Mouse (Mus musculus) hindbrain, embryonic 12.5 days (tissue): ENCODE results near the gene Hlf. TPM values are rescaled to one million over a fixed set of nuclear protein-coding genes. Genes with fewer than 3 reads are reported as not detected.

Source experiments
- ATAC-seq: fragments of 200-750 bp; cut with Nextera tagmentation; 2 replicates; pipeline ENCODE4 v1.8.0; 2017; ENCODE audit warnings: moderate TSS enrichment; ENCODE audit not compliant: low FRiP score
- H3K27ac ChIP-seq: fragments of 300-500 bp; sonication (generic); 2 replicates; pipeline ENCODE4 v1.5.1; 2016; ENCODE audit warnings: mild to moderate bottlenecking
- H3K27me3 ChIP-seq: fragments of 300-500 bp; sonication (generic); 2 replicates; pipeline ENCODE4 v1.6.1; 2016; ENCODE audit warnings: mild to moderate bottlenecking
- H3K36me3 ChIP-seq: fragments of 300-500 bp; sonication (generic); 2 replicates; pipeline ENCODE4 v1.6.1; 2016; ENCODE audit warnings: mild to moderate bottlenecking
- H3K4me1 ChIP-seq: fragments of 300-500 bp; sonication (generic); 2 replicates; pipeline ENCODE4 v1.6.1; 2016
- H3K4me2 ChIP-seq: fragments of 300-500 bp; sonication (generic); replicated peaks from 2 replicates; pipeline ENCODE4 v1.6.1; 2016; ENCODE audit warnings: mild to moderate bottlenecking
- H3K4me3 ChIP-seq: fragments of 300-500 bp; sonication (generic); 2 replicates; pipeline ENCODE4 v1.5.1; 2016; ENCODE audit warnings: mild to moderate bottlenecking
- H3K9ac ChIP-seq: fragments of 300-500 bp; sonication (generic); 2 replicates; pipeline ENCODE4 v1.6.1; 2016; ENCODE audit warnings: mild to moderate bottlenecking, moderate library complexity
- H3K9me3 ChIP-seq: fragments of 300-500 bp; sonication (generic); replicated peaks from 2 replicates; pipeline ENCODE4 v1.6.1; 2016; ENCODE audit warnings: mild to moderate bottlenecking
- WGBS: fragments of 180-500 bp; shearing (Covaris S2); methylation state at CpG from one replicate; pipeline ENCODE4 v1.1.7; 2016; 5-methylcytosine and 5-hydroxymethylcytosine counted together
- polyA plus RNA-seq: library from polyadenylated mRNA; unstranded; fragments of >200 nt; fragmentation: Nextera tagmentation; extraction: Ambion mirVana; gene quantifications from 2 replicates; pipeline ENCODE4 v1.2.1, GENCODE M21; 2016

Gene Hlf
- polyA plus RNA-seq: 3.2 and 4.9 TPM in 2 replicates

GRCm38 (mm10) chr11:90390817-90391173 lies at the start of gene Hlf:
TSS of gene Hlf (minus strand) at chr11:90390895.
- H3K9me3 ChIP-seq: no peaks in the 10 kb centered on the region
- no peaks in the 10 kb centered on the region for H3K36me3 ChIP-seq
- peaks cover 17% of the 10 kb centered on the region for H3K4me1 ChIP-seq
- peak; percentile 96 for ATAC-seq
- peaks cover 52% of the 10 kb centered on the region for H3K27me3 ChIP-seq
- WGBS: under 1% methylated on average over 35 of the region's 40 CpGs
- peak within 1 kb of the TSS; percentile 86 for H3K4me2 ChIP-seq
- no peak within 1 kb of the TSS for H3K27ac ChIP-seq
- peak within 1 kb of the TSS; percentile 45 for H3K4me3 ChIP-seq
- H3K9ac ChIP-seq: peak within 1 kb of the TSS; percentile 50

- H3K4me1 ChIP-seq: no peaks in the 10 kb centered on the region
- H3K9ac ChIP-seq: no peak overlapping the region
- no peaks in the 10 kb centered on the region for H3K36me3 ChIP-seq
- H3K4me2 ChIP-seq: no peak overlapping the region
- H3K27me3 ChIP-seq: no peaks in the 10 kb centered on the region
- WGBS: 88% methylated on average over 5 of the region's 5 CpGs
- ATAC-seq: no peak
- no peak overlapping the region for H3K4me3 ChIP-seq
- H3K9me3 ChIP-seq: no peaks in the 10 kb centered on the region
- H3K27ac ChIP-seq: no peak overlapping the region
Measured at GRCm38 (mm10) chr11:90438768-90439167, 48.1 kb upstream of the Hlf start.

- no peaks in the 10 kb centered on the region for H3K9me3 ChIP-seq
- WGBS: 90% methylated on average over 4 of the region's 4 CpGs
- H3K36me3 ChIP-seq: no peaks in the 10 kb centered on the region
- no peak overlapping the region for H3K27ac ChIP-seq
- H3K4me1 ChIP-seq: peaks cover 8% of the 10 kb centered on the region; the same call in 1 of the 2 replicates
- no peak overlapping the region for H3K4me2 ChIP-seq
- H3K9ac ChIP-seq: no peak overlapping the region
- H3K4me3 ChIP-seq: no peak overlapping the region
- ATAC-seq: no peak
- H3K27me3 ChIP-seq: no peaks in the 10 kb centered on the region
Measured at GRCm38 (mm10) chr11:90425207-90425525, 34.5 kb upstream of the Hlf start.

GRCm38 (mm10) chr11:90424334-90425206 lies 33.9 kb upstream of the Hlf start:
- Histone ChIP-seq H3K9ac (no peak overlapping the region), H3K4me2 (no peak overlapping the region)
- WGBS: 75% methylated on average over 11 of the region's 11 CpGs

GRCm38 (mm10) chr11:90423896-90424295 lies 33.2 kb upstream of the Hlf start:
- H3K9ac ChIP-seq: no peak overlapping the region
- ATAC-seq: no peak
- H3K4me1 ChIP-seq: peaks cover 8% of the 10 kb centered on the region; the same call in 1 of the 2 replicates
- 45% methylated on average over 3 of the region's 3 CpGs for WGBS
- H3K4me2 ChIP-seq: no peak overlapping the region
- no peaks in the 10 kb centered on the region for H3K36me3 ChIP-seq
- no peak overlapping the region for H3K27ac ChIP-seq
- no peak overlapping the region for H3K4me3 ChIP-seq
- H3K9me3 ChIP-seq: no peaks in the 10 kb centered on the region
- H3K27me3 ChIP-seq: peaks cover 12% of the 10 kb centered on the region

More at GRCm38 (mm10) chr11:90424334-90425206, 33.9 kb upstream of the Hlf start:
- peaks cover 8% of the 10 kb centered on the region; the same call in 1 of the 2 replicates for H3K4me1 ChIP-seq
- no peak for ATAC-seq
- H3K9me3 ChIP-seq: no peaks in the 10 kb centered on the region
- H3K27ac ChIP-seq: no peak overlapping the region
- H3K36me3 ChIP-seq: no peaks in the 10 kb centered on the region
- H3K4me3 ChIP-seq: no peak overlapping the region
- peaks cover 6% of the 10 kb centered on the region for H3K27me3 ChIP-seq

GRCm38 (mm10) chr11:90419706-90420105 lies 29.0 kb upstream of the Hlf start:
- no peaks in the 10 kb centered on the region for H3K9me3 ChIP-seq
- ATAC-seq: no peak
- peaks cover 23% of the 10 kb centered on the region for H3K27me3 ChIP-seq
- 95% methylated on average over 11 of the region's 11 CpGs for WGBS
- no peaks in the 10 kb centered on the region for H3K36me3 ChIP-seq
- no peak overlapping the region for H3K9ac ChIP-seq
- no peak overlapping the region for H3K4me2 ChIP-seq
- H3K4me3 ChIP-seq: no peak overlapping the region
- no peak overlapping the region for H3K27ac ChIP-seq
- peaks cover 13% of the 10 kb centered on the region; the same call in 1 of the 2 replicates for H3K4me1 ChIP-seq

GRCm38 (mm10) chr11:90417921-90418320 lies 27.2 kb upstream of the Hlf start:
- no peak overlapping the region for H3K27ac ChIP-seq
- WGBS: 0% methylated on average over 42 of the region's 42 CpGs

GRCm38 (mm10) chr11:90417011-90417410 lies 26.3 kb upstream of the Hlf start:
- Histone ChIP-seq H3K4me2 (no peak overlapping the region), H3K4me1 (0 out of 2 replicates have a peak, but pooled peaks cover 6% of the 10 kb centered on the region), H3K9me3 (no peaks in the 10 kb centered on the region), H3K27ac (no peak overlapping the region), H3K36me3 (no peaks in the 10 kb centered on the region), H3K27me3 (peaks cover 23% of the 10 kb centered on the region), H3K9ac (no peak overlapping the region), H3K4me3 (no peak overlapping the region)
- ATAC-seq: no peak
- WGBS: 81% methylated on average over 5 of the region's 5 CpGs

More at GRCm38 (mm10) chr11:90417921-90418320, 27.2 kb upstream of the Hlf start:
- H3K9ac ChIP-seq: 0 out of 2 replicates have a peak overlapping the region, but pooled peaks have one; percentile 32
- peak; percentile 99 for ATAC-seq
- no peaks in the 10 kb centered on the region for H3K36me3 ChIP-seq
- H3K4me3 ChIP-seq: peak overlapping the region; percentile 28
- 0 out of 2 replicates have a peak, but pooled peaks cover 6% of the 10 kb centered on the region for H3K4me1 ChIP-seq
- peak overlapping the region; percentile 64 for H3K4me2 ChIP-seq
- H3K27me3 ChIP-seq: peaks cover 23% of the 10 kb centered on the region
- no peaks in the 10 kb centered on the region for H3K9me3 ChIP-seq

- Histone ChIP-seq H3K27me3 (no peaks in the 10 kb centered on the region; the same call in 1 of the 2 replicates), H3K9ac (no peak overlapping the region), H3K4me2 (no peak overlapping the region), H3K9me3 (no peaks in the 10 kb centered on the region), H3K4me3 (no peak overlapping the region), H3K36me3 (no peaks in the 10 kb centered on the region), H3K4me1 (no peaks in the 10 kb centered on the region), H3K27ac (no peak overlapping the region)
- 54% methylated on average over 6 of the region's 6 CpGs for WGBS
- ATAC-seq: no peak
Measured at GRCm38 (mm10) chr11:90398850-90399249, 8.2 kb upstream of the Hlf start.

- peaks cover 47% of the 10 kb centered on the region for H3K27me3 ChIP-seq
- peaks cover 17% of the 10 kb centered on the region for H3K4me1 ChIP-seq
- no peak overlapping the region for H3K9ac ChIP-seq
- peak overlapping the region; percentile 45 for H3K4me3 ChIP-seq
- WGBS: 10% methylated on average over 14 of the region's 14 CpGs
- ATAC-seq: no peak
- no peaks in the 10 kb centered on the region for H3K9me3 ChIP-seq
- peak overlapping the region; percentile 86 for H3K4me2 ChIP-seq
- H3K27ac ChIP-seq: no peak overlapping the region
- no peaks in the 10 kb centered on the region for H3K36me3 ChIP-seq
Measured at GRCm38 (mm10) chr11:90391271-90392185, 833 bp upstream of the Hlf start.

- Histone ChIP-seq H3K4me3 (peak overlapping the region; percentile 45), H3K27ac (no peak overlapping the region), H3K9me3 (no peaks in the 10 kb centered on the region), H3K9ac (peak overlapping the region; percentile 50), H3K36me3 (no peaks in the 10 kb centered on the region), H3K4me1 (peaks cover 17% of the 10 kb centered on the region), H3K4me2 (peak overlapping the region; percentile 86), H3K27me3 (peaks cover 52% of the 10 kb centered on the region)
- WGBS: under 1% methylated on average over 41 of the region's 41 CpGs
- ATAC-seq: peak; percentile 70
Measured at GRCm38 (mm10) chr11:90389902-90390816, 536 bp downstream of the Hlf start.
